Mouse (Mus musculus) thymus, adult 2 months (tissue): ENCODE measurements around the gene Gm49721. TPM values are rescaled to one million over a fixed set of nuclear protein-coding genes. Genes with fewer than 3 reads are reported as not detected.
"Not testable (repeated sequence)": the region's sequence is repeated elsewhere in the genome, so short reads cannot be mapped to it uniquely, and the experiment has no call there.

Experiments
- DNase-seq: peaks from one replicate; pipeline ENCODE4 v3.0.0; 2021
- H3K27ac ChIP-seq: fragments of 200-500 bp; 2 replicates; pipeline ENCODE4 v1.5.1; 2012; ENCODE audit warnings: low read length, control low read depth; ENCODE audit not compliant: control insufficient read depth, insufficient read depth
- H3K27me3 ChIP-seq: fragments of 200-500 bp; 2 replicates; pipeline ENCODE4 v1.6.1; 2012; ENCODE audit warnings: mild to moderate bottlenecking, low read length, moderate library complexity, mixed read lengths; ENCODE audit not compliant: control insufficient read depth, insufficient read depth
- H3K36me3 ChIP-seq: fragments of 200-500 bp; 2 replicates; pipeline ENCODE4 v1.6.1; 2012; ENCODE audit warnings: mild to moderate bottlenecking, low read length, moderate library complexity; ENCODE audit not compliant: control insufficient read depth, insufficient read depth
- H3K4me1 ChIP-seq: fragments of 200-500 bp; replicated peaks from 2 replicates; pipeline ENCODE4 v1.6.1; 2012; ENCODE audit warnings: low read length; ENCODE audit not compliant: control insufficient read depth, insufficient read depth
- H3K4me3 ChIP-seq: fragments of 200-500 bp; 2 replicates; pipeline ENCODE4 v1.5.1; 2012; ENCODE audit warnings: mild to moderate bottlenecking, low read length, control low read depth, moderate library complexity; ENCODE audit not compliant: control insufficient read depth, insufficient read depth
- WGBS: fragments of 180-500 bp; shearing (Covaris S2); methylation state at CpG from one replicate; pipeline ENCODE4 v1.1.7; 2018; 5-methylcytosine and 5-hydroxymethylcytosine counted together
- polyA plus RNA-seq: library from polyadenylated mRNA; depleted of rRNA; stranded (reverse); fragments of >200 nt; gene quantifications from 2 replicates; pipeline ENCODE4 v1.2.3, GENCODE M21; 2012

Gm49721 gene
- polyA plus RNA-seq, 1 experiment, result 9.8 TPM

- not testable (repeated sequence) for H3K4me1 ChIP-seq, H3K27ac ChIP-seq, DNase-seq, H3K27me3 ChIP-seq, H3K36me3 ChIP-seq, H3K4me3 ChIP-seq
- WGBS, result 100% methylated on average over 1 of the region's 1 CpGs
Measured at GRCm38 (mm10) chr17:6986118-6986517, 7.4 kb downstream of the Gm49721 start.

- H3K27me3 ChIP-seq, H3K4me3 ChIP-seq, H3K36me3 ChIP-seq, H3K4me1 ChIP-seq, DNase-seq, H3K27ac ChIP-seq: not testable (repeated sequence)
- WGBS, result no CpG with 5 or more reads among the region's 6 CpGs
Measured at GRCm38 (mm10) chr17:6995504-6995903, 16.8 kb downstream of the Gm49721 start.

- H3K27ac ChIP-seq, H3K36me3 ChIP-seq, H3K4me3 ChIP-seq, DNase-seq, H3K4me1 ChIP-seq, H3K27me3 ChIP-seq: not testable (repeated sequence)
- 90% methylated on average over 8 of the region's 8 CpGs for WGBS
Measured at GRCm38 (mm10) chr17:6996826-6997225, 18.1 kb downstream of the Gm49721 start.

- not testable (repeated sequence) for DNase-seq, H3K27ac ChIP-seq
- 100% methylated on average over 1 of the region's 7 CpGs for WGBS
Measured at GRCm38 (mm10) chr17:6997778-6998490, 19.2 kb downstream of the Gm49721 start.

GRCm38 (mm10) chr17:7001790-7002585 lies 23.3 kb downstream of the Gm49721 start:
- 97% methylated on average over 9 of the region's 12 CpGs for WGBS
- H3K27ac ChIP-seq, H3K36me3 ChIP-seq, H3K4me1 ChIP-seq, DNase-seq, H3K27me3 ChIP-seq, H3K4me3 ChIP-seq: not testable (repeated sequence)

More at GRCm38 (mm10) chr17:6997778-6998490, 19.2 kb downstream of the Gm49721 start:
- H3K36me3 ChIP-seq, H3K4me1 ChIP-seq, H3K27me3 ChIP-seq, H3K4me3 ChIP-seq: not testable (repeated sequence)

- not testable (repeated sequence) for H3K4me3 ChIP-seq, H3K4me1 ChIP-seq, DNase-seq, H3K27ac ChIP-seq, H3K36me3 ChIP-seq, H3K27me3 ChIP-seq
- no CpG with 5 or more reads among the region's 3 CpGs for WGBS
Measured at GRCm38 (mm10) chr17:7003392-7003791, 24.7 kb downstream of the Gm49721 start.

GRCm38 (mm10) chr17:7005646-7006045 lies 26.9 kb downstream of the Gm49721 start:
- 91% methylated on average over 3 of the region's 4 CpGs for WGBS
- not testable (repeated sequence) for H3K4me1 ChIP-seq, H3K36me3 ChIP-seq, H3K27ac ChIP-seq, H3K27me3 ChIP-seq, DNase-seq, H3K4me3 ChIP-seq

- DNase-seq, H3K27me3 ChIP-seq, H3K4me1 ChIP-seq, H3K36me3 ChIP-seq, H3K4me3 ChIP-seq, H3K27ac ChIP-seq: not testable (repeated sequence)
Measured at GRCm38 (mm10) chr17:7008885-7009284, 30.2 kb downstream of the Gm49721 start.

- H3K4me3 ChIP-seq, DNase-seq, H3K27me3 ChIP-seq, H3K36me3 ChIP-seq, H3K4me1 ChIP-seq, H3K27ac ChIP-seq: not testable (repeated sequence)
- no CpG with 5 or more reads among the region's 7 CpGs for WGBS
Measured at GRCm38 (mm10) chr17:7009440-7009839, 30.7 kb downstream of the Gm49721 start.

GRCm38 (mm10) chr17:7009901-7010300 lies 31.2 kb downstream of the Gm49721 start:
- not testable (repeated sequence) for H3K27me3 ChIP-seq, H3K36me3 ChIP-seq, H3K4me1 ChIP-seq, H3K27ac ChIP-seq, DNase-seq, H3K4me3 ChIP-seq
- 31% methylated on average over 6 of the region's 9 CpGs for WGBS

GRCm38 (mm10) chr17:7014190-7014589 lies 35.5 kb downstream of the Gm49721 start:
- DNase-seq, H3K27ac ChIP-seq, H3K36me3 ChIP-seq, H3K27me3 ChIP-seq, H3K4me3 ChIP-seq, H3K4me1 ChIP-seq: not testable (repeated sequence)
- WGBS, result no CpG with 5 or more reads among the region's 1 CpGs
